Mouse (Mus musculus) ES-E14 (cell line): ENCODE results near the gene Ndel1.

Experiments
- MAFK ChIP-seq: IDR thresholded peaks from 2 replicates; pipeline ENCODE4 v1.6.1; 2014; ENCODE audit warnings: mild to moderate bottlenecking, low read depth, low read length, inconsistent platforms; ENCODE audit not compliant: insufficient read depth
- ZNF384 ChIP-seq: IDR thresholded peaks from 2 replicates; pipeline ENCODE4 v1.6.1; 2012; ENCODE audit warnings: low read depth, low read length, inconsistent platforms

DNA sequence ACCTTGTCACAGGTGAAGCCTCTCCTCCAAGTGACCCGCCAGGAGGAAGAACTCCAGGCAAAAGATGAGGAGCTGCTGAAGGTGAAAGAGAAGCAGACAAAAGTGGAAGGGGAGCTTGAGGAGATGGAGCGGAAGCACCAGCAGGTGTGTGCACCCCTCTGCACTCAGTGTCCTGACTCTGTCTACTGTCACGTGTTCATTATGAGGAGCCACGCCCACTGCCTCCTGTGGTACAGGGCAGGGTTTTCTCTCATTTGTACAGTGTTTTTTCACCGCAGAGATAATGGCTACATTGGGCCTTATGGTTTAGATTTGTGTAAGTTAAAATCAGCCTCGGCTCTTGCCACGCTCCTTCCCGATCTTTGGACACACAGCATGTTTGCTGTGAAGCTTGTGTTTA lies 85.8 kb downstream of the Ndel1 start:
- TF ChIP-seq ZNF384 (no peak), MAFK (no peak)
